ENCODE assay signal across 10 mouse cellular contexts in the genomic region with DNA sequence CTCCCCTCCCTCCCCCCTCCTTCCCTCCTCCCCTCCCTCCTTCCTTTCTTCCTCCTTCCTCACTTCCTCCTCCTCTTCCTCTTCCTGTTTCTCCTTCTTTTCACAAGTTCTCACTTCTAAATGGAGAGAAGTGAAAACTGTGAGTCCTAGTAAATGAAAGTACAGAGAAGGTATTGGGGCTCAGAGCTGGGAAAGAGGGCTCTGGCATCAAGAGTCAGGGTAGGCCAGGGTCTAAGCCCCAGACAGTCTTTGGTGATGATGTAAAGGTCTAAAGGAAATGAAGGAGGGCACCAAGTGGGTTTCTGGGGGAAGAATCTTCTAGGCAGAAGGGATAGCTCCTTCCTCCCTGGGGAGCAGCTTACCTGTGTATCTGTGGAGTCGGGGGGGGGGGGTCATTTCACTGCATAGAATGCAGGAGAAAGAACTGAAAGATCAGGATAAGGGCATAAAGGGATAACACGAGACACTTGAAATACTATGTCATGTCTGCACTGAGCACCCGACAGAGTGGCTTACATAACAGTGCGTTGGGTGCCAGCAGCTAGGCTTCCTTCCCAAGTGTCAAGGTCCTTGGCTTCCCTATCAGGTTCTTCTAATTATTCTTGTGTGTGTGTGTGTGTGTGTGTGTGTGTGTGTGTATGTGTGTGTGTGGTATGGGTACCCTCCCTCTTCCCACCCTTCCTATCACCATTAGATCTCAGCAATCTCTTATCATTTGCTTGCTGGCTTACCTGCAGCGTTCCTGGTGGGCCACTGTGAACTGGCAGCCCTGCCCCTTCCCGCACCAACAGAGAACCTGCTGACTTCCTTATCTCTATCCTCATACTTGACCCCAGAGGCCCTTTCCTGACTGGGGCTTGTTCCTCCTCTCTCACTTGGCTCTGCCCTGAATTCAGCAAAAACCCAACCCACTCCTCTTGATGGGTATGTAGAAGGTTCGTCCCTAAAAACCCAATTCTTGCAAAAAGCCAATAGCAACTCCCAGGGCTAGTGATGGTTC. TPM values are rescaled to one million over a fixed set of nuclear protein-coding genes. Genes with fewer than 3 reads are reported as not detected.
DNase-seq lines count a peak whose midpoint lies in the region; ATAC-seq lines count a peak whose summit lies in the region.
"Had no signal": no experiment of that assay in that cellular context is flagged by ENCODE, and none has a peak within 500 bp of the region (broad histone marks: within the 10 kb centered on the region; RNA-seq: fewer than 3 reads in every experiment).

No protein-coding gene starts in this region.

- DNase-seq in heart, embryonic 10.5 days (ENCODE audit: low spot score) = no peak
- DNase-seq in heart, postnatal 4 days = no peak
- peak; percentile 43 for DNase-seq in adipocyte (ENCODE audit: low spot score)
- DNase-seq in cerebellum, postnatal 25 days = peak; percentile 44 to 62
- peak; percentile 50 for DNase-seq in liver, embryonic 13.5 days
- DNase-seq in layer of hippocampus, postnatal 36 days = no peak
- DNase-seq in thymus, postnatal 4 days = no peak

- H3K9ac ChIP-seq in liver, embryonic 13.5 days = peak overlapping the region; percentile 56
- H3K9ac ChIP-seq in midbrain, embryonic 16.5 days (ENCODE audit: low read depth, low read length) = no peak overlapping the region
- H3K9ac ChIP-seq: limb, embryonic 12.5 days; midbrain, embryonic 13.5 days had no signal

- H3K4me2 ChIP-seq in liver, embryonic 13.5 days = peak overlapping the region; percentile 45
- no peak overlapping the region for H3K4me2 ChIP-seq in midbrain, embryonic 16.5 days (ENCODE audit: low read length)
- H3K4me2 ChIP-seq: limb, embryonic 12.5 days; midbrain, embryonic 13.5 days had no signal

- H3K36me3 ChIP-seq in heart, embryonic 10.5 days = no peaks in the 10 kb centered on the region
- H3K36me3 ChIP-seq in liver, embryonic 13.5 days = no peaks in the 10 kb centered on the region
- no peaks in the 10 kb centered on the region for H3K36me3 ChIP-seq in midbrain, embryonic 16.5 days (ENCODE audit: control insufficient read depth, insufficient read depth, low read length)
- H3K36me3 ChIP-seq: limb, embryonic 12.5 days; midbrain, embryonic 13.5 days had no signal

- H3K27me3 ChIP-seq in heart, embryonic 10.5 days (ENCODE audit: insufficient read depth, poor library complexity, severe bottlenecking) = no peaks in the 10 kb centered on the region
- H3K27me3 ChIP-seq in liver, embryonic 13.5 days = no peaks in the 10 kb centered on the region
- H3K27me3 ChIP-seq in midbrain, embryonic 16.5 days (ENCODE audit: control insufficient read depth, insufficient read depth, low read depth, low read length) = no peaks in the 10 kb centered on the region
- H3K27me3 ChIP-seq: limb, embryonic 12.5 days had no signal

- 51% methylated on average over 7 of the region's 7 CpGs for WGBS in heart, embryonic 10.5 days
- WGBS in liver, embryonic 13.5 days (ENCODE audit: insufficient replicate concordance) = 23% methylated on average over 7 of the region's 7 CpGs
- WGBS in midbrain, embryonic 16.5 days = 88% methylated on average over 6 of the region's 7 CpGs

- peaks cover 39% of the 10 kb centered on the region for H3K4me1 ChIP-seq in heart, embryonic 10.5 days
- H3K4me1 ChIP-seq in liver, embryonic 13.5 days (replicated peaks) = peaks cover 67% of the 10 kb centered on the region
- H3K4me1 ChIP-seq in midbrain, embryonic 16.5 days (ENCODE audit: control insufficient read depth, insufficient read depth, low read length) = 0 out of 2 replicates have a peak, but pooled peaks cover 2% of the 10 kb centered on the region

- no peak overlapping the region for H3K4me3 ChIP-seq in heart, embryonic 10.5 days
- H3K4me3 ChIP-seq in liver, embryonic 13.5 days (replicated peaks) = 0 out of 2 replicates have a peak overlapping the region, but pooled peaks have one; percentile 1
- H3K4me3 ChIP-seq in midbrain, embryonic 16.5 days (ENCODE audit: low read depth, low read length) = no peak overlapping the region
- H3K4me3 ChIP-seq: limb, embryonic 12.5 days; midbrain, embryonic 13.5 days had no signal

- ATAC-seq in liver, embryonic 13.5 days (ENCODE audit: low read depth) = peak; percentile 32
- no peak for ATAC-seq in midbrain, embryonic 16.5 days

- H3K9me3 ChIP-seq in heart, embryonic 10.5 days = no peaks in the 10 kb centered on the region
- H3K9me3 ChIP-seq in liver, embryonic 13.5 days (replicated peaks) = no peaks in the 10 kb centered on the region
- no peaks in the 10 kb centered on the region for H3K9me3 ChIP-seq in midbrain, embryonic 16.5 days (replicated peaks; ENCODE audit: control insufficient read depth, low read length, poor library complexity, severe bottlenecking)
- H3K9me3 ChIP-seq: limb, embryonic 12.5 days; midbrain, embryonic 13.5 days had no signal

- H3K27ac ChIP-seq in heart, embryonic 10.5 days = peak overlapping the region; percentile 82; the same call in 1 of the 2 replicates
- H3K27ac ChIP-seq in liver, embryonic 13.5 days = peak overlapping the region; percentile 99
- H3K27ac ChIP-seq in midbrain, embryonic 16.5 days (ENCODE audit: low read length) = no peak overlapping the region
- H3K27ac ChIP-seq: limb, embryonic 12.5 days; midbrain, embryonic 13.5 days had no signal

RNA-seq across cellular contexts. Expression of gene Atp1a1, which starts 51.6 kb away (rescaled TPM):
- polyA plus RNA-seq in heart, embryonic 10.5 days (2016; fragmentation: Nextera tagmentation; extraction: Ambion mirVana) = 164 and 228 TPM in 2 replicates
- 1,000 to 10,000 TPM; 1,042 to 1,100 TPM for total RNA-seq in heart, postnatal 4 days (2021)
- polyA plus RNA-seq in liver, embryonic 13.5 days (2015; fragmentation: Nextera tagmentation; extraction: Ambion mirVana) = 40.1 and 46.8 TPM in 2 replicates
- 100 to 1,000 TPM; 462 to 484 TPM for total RNA-seq in layer of hippocampus, postnatal 36 days (2021)
- polyA plus RNA-seq in midbrain, embryonic 16.5 days (2015; fragmentation: Nextera tagmentation; extraction: Ambion mirVana) = 58.4 and 61.3 TPM in 2 replicates

Comparison
In these comparisons a context has a peak if more than half of its experiments do, and no peak if none do; other contexts are left out.
1. DNase-seq: peak in adipocyte (single experiment), cerebellum, postnatal 25 days (2 of 2) and liver, embryonic 13.5 days (single experiment); none in heart, embryonic 10.5 days (single experiment), heart, postnatal 4 days (single experiment), layer of hippocampus, postnatal 36 days (0 of 2) and thymus, postnatal 4 days (single experiment).